Mouse (Mus musculus): ENCODE results near the gene Spo11. TPM values are rescaled to one million over a fixed set of nuclear protein-coding genes. Genes with fewer than 3 reads are reported as not detected.

The Spo11 gene
- polyA plus RNA-seq, 1 experiment from 2014 or later: 0.47 TPM

DNA sequence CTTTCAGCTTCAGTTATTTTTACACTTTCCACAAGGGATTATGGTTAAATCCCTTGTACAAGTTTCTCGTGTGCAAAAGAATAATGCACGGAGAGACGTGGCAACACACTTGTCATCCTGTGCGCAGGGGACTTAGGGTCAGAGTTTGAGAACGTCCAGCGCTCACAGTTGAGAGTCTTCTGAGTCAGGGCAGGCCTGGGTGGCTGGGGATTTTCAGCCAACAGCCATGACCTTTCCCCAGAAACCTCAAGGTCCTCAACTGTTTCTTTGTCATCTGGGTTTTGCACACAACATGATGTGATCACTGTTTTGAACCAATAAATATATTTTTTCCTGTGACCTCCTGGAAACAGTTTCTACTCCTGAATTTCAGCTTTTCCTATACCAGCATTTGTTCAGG, 12.7 kb downstream of the Spo11 start:
- 84% methylated on average over 6 of the region's 6 CpGs for WGBS
- ATAC-seq (replicated peaks; ENCODE audit: low FRiP score): no peak
- no peaks in the 10 kb centered on the region for H3K9me3 ChIP-seq (ENCODE audit: control insufficient read depth, low read length)

DNA sequence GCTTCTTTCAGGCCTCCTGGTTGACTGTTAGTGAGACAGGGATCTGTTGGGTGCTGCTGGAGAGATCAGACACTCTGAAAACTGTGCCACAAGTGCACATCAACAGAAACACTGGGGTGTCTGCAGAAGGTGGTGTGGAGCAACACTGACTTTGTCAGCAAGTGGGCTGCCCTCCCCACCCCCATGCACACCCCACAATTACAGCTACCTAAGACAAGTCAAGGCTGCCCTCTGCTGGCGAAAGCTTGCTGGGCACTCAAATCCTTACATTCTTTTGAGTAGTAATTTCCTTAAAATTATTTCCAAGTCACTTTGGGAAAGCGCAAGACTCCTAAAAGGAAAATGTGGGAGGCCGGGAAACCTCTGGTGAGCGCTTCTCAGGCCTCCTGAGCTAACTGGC, 18.7 kb downstream of the Spo11 start:
- ATAC-seq (replicated peaks; ENCODE audit: low FRiP score): no peak
- no peak overlapping the region for H3K27ac ChIP-seq (ENCODE audit: low read depth, low read length)

More for the DNA sequence above, 12.7 kb downstream of the Spo11 start:
- Histone ChIP-seq H3K36me3 (ENCODE audit: control insufficient read depth, insufficient read depth, low read length) (no peaks in the 10 kb centered on the region), H3K4me3 (ENCODE audit: low read depth, low read length) (no peak overlapping the region), H3K27me3 (ENCODE audit: control insufficient read depth, insufficient read depth, low read length) (no peaks in the 10 kb centered on the region), H3K9ac (ENCODE audit: low read length) (no peak overlapping the region), H3K4me2 (ENCODE audit: low read depth, low read length, severe bottlenecking) (no peak overlapping the region), H3K4me1 (replicated peaks; ENCODE audit: control insufficient read depth, insufficient read depth, low read length) (no peaks in the 10 kb centered on the region), H3K27ac (ENCODE audit: low read depth, low read length) (no peak overlapping the region)
- DNase-seq (ENCODE audit: low spot score): no peak

DNA sequence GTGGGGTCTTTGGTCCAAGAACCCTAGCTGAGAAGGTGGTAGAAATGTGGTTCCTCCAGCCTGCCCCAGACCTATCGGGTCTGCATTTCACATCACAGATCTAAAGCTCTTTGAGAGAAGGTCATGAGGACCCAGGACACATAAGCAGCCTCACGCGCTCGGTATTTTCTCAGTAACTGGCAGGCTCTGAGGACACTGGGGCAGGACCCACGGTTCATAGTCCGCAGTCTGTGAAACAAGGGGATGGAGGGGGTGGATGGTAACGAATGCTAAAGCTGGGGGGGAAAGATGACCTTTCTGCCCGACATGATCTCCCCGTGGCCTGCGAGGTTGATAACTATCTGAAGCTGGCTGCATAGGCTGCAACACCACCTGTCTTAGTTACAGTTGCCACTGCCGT, 20.2 kb downstream of the Spo11 start:
- DNase-seq (ENCODE audit: low spot score) (no peak), ATAC-seq (replicated peaks; ENCODE audit: low FRiP score) (no peak)
- H3K4me2 ChIP-seq (ENCODE audit: low read depth, low read length, severe bottlenecking): no peak overlapping the region
- H3K9ac ChIP-seq (ENCODE audit: low read length): no peak overlapping the region
- 73% methylated on average over 11 of the region's 11 CpGs for WGBS
- peaks cover 1% of the 10 kb centered on the region; the same call in 1 of the 2 replicates for H3K36me3 ChIP-seq (ENCODE audit: control insufficient read depth, insufficient read depth, low read length)
- H3K4me3 ChIP-seq (ENCODE audit: low read depth, low read length): no peak overlapping the region
- peaks cover 4% of the 10 kb centered on the region; the same call in 1 of the 2 replicates for H3K4me1 ChIP-seq (replicated peaks; ENCODE audit: control insufficient read depth, insufficient read depth, low read length)
- H3K9me3 ChIP-seq (ENCODE audit: control insufficient read depth, low read length): no peaks in the 10 kb centered on the region
- H3K27ac ChIP-seq (ENCODE audit: low read depth, low read length): no peak overlapping the region
- H3K27me3 ChIP-seq (ENCODE audit: control insufficient read depth, insufficient read depth, low read length): no peaks in the 10 kb centered on the region

More for the DNA sequence above, 18.7 kb downstream of the Spo11 start:
- Histone ChIP-seq H3K27me3 (ENCODE audit: control insufficient read depth, insufficient read depth, low read length) (no peaks in the 10 kb centered on the region), H3K4me2 (ENCODE audit: low read depth, low read length, severe bottlenecking) (no peak overlapping the region), H3K36me3 (ENCODE audit: control insufficient read depth, insufficient read depth, low read length) (no peaks in the 10 kb centered on the region), H3K9me3 (ENCODE audit: control insufficient read depth, low read length) (no peaks in the 10 kb centered on the region), H3K9ac (ENCODE audit: low read length) (no peak overlapping the region), H3K4me3 (ENCODE audit: low read depth, low read length) (no peak overlapping the region), H3K4me1 (replicated peaks; ENCODE audit: control insufficient read depth, insufficient read depth, low read length) (peaks cover 4% of the 10 kb centered on the region; the same call in 1 of the 2 replicates)
- 16% methylated on average over 4 of the region's 4 CpGs for WGBS
- peak; percentile 86 for DNase-seq (ENCODE audit: low spot score)

GRCm38 (mm10) chr2:172998478-172998877, 21.0 kb downstream of the Spo11 start:
- 65% methylated on average over 7 of the region's 7 CpGs for WGBS
- peaks cover 3% of the 10 kb centered on the region; the same call in 1 of the 2 replicates for H3K36me3 ChIP-seq (ENCODE audit: control insufficient read depth, insufficient read depth, low read length)
- DNase-seq (ENCODE audit: low spot score) (no peak), ATAC-seq (replicated peaks; ENCODE audit: low FRiP score) (no peak)
- no peak overlapping the region for H3K4me2 ChIP-seq (ENCODE audit: low read depth, low read length, severe bottlenecking)
- H3K4me1 ChIP-seq (replicated peaks; ENCODE audit: control insufficient read depth, insufficient read depth, low read length): peaks cover 4% of the 10 kb centered on the region; the same call in 1 of the 2 replicates
- no peaks in the 10 kb centered on the region for H3K9me3 ChIP-seq (ENCODE audit: control insufficient read depth, low read length)
- no peak overlapping the region for H3K9ac ChIP-seq (ENCODE audit: low read length)
- H3K27me3 ChIP-seq (ENCODE audit: control insufficient read depth, insufficient read depth, low read length): no peaks in the 10 kb centered on the region
- no peak overlapping the region for H3K27ac ChIP-seq (ENCODE audit: low read depth, low read length)
- no peak overlapping the region for H3K4me3 ChIP-seq (ENCODE audit: low read depth, low read length)

- whole genome bisulfite sequencing: under 1% methylated on average over 45 of the region's 45 CpGs
- Histone ChIP-seq H3K9me3 (ENCODE audit: control insufficient read depth, low read length) (no peaks in the 10 kb centered on the region), H3K4me2 (ENCODE audit: low read depth, low read length, severe bottlenecking) (peak within 1 kb of the TSS; percentile 87), H3K4me1 (replicated peaks; ENCODE audit: control insufficient read depth, insufficient read depth, low read length) (peaks cover 4% of the 10 kb centered on the region; the same call in 1 of the 2 replicates), H3K9ac (ENCODE audit: low read length) (peak within 1 kb of the TSS; percentile 89), H3K36me3 (ENCODE audit: control insufficient read depth, insufficient read depth, low read length) (peaks cover 3% of the 10 kb centered on the region; the same call in 1 of the 2 replicates), H3K27me3 (ENCODE audit: control insufficient read depth, insufficient read depth, low read length) (no peaks in the 10 kb centered on the region), H3K27ac (ENCODE audit: low read depth, low read length) (peak within 1 kb of the TSS; percentile 46; the same call in 1 of the 2 replicates), H3K4me3 (ENCODE audit: low read depth, low read length) (peak within 1 kb of the TSS; percentile 95)
- peak; percentile 96 for ATAC-seq (replicated peaks; ENCODE audit: low FRiP score)
- peak; percentile 99 for DNase-seq (ENCODE audit: low spot score)
These were observed 22.3 kb downstream of the Spo11 start, which contains the start of gene Rae1 for GRCm38 (mm10) chr2:172999630-173000284. Gene Rae1, plus strand, starts transcription at chr2:173000117.

- H3K27ac ChIP-seq (ENCODE audit: low read depth, low read length): peak overlapping the region; percentile 46; the same call in 1 of the 2 replicates
- peaks cover 4% of the 10 kb centered on the region; the same call in 1 of the 2 replicates for H3K4me1 ChIP-seq (replicated peaks; ENCODE audit: control insufficient read depth, insufficient read depth, low read length)
- DNase-seq (ENCODE audit: low spot score) (peak; percentile 85), ATAC-seq (replicated peaks; ENCODE audit: low FRiP score) (peak; percentile 88)
- H3K9ac ChIP-seq (ENCODE audit: low read length): peak overlapping the region; percentile 89
- H3K9me3 ChIP-seq (ENCODE audit: control insufficient read depth, low read length): no peaks in the 10 kb centered on the region
- no peaks in the 10 kb centered on the region for H3K27me3 ChIP-seq (ENCODE audit: control insufficient read depth, insufficient read depth, low read length)
- peak overlapping the region; percentile 87 for H3K4me2 ChIP-seq (ENCODE audit: low read depth, low read length, severe bottlenecking)
- peak overlapping the region; percentile 95 for H3K4me3 ChIP-seq (ENCODE audit: low read depth, low read length)
- 1% methylated on average over 41 of the region's 42 CpGs for WGBS
- H3K36me3 ChIP-seq (ENCODE audit: control insufficient read depth, insufficient read depth, low read length): peaks cover 3% of the 10 kb centered on the region; the same call in 1 of the 2 replicates
These were observed 22.8 kb downstream of the Spo11 start for GRCm38 (mm10) chr2:173000285-173000652.

DNA sequence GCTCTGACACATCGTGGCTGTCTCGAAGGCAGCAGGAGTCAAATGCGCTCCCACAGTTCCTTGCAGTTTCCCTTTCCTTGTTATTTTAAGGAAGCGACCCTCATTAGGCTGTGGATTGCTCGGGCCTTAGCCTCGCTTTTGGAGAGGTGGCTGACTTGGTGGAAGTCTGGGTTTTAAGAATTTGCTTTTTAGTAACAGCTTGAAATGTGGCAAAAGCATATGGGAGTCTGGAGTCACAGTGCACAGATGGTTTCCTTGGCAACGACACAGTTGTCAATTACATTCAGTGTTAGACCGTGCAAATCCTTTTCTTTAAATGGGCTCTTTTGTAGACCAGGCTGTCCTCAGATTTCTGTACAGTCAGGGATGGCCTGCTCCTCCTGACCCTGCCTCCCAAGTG, 23.4 kb downstream of the Spo11 start:
- no peaks in the 10 kb centered on the region for H3K9me3 ChIP-seq (ENCODE audit: control insufficient read depth, low read length)
- peak overlapping the region; percentile 95 for H3K4me3 ChIP-seq (ENCODE audit: low read depth, low read length)
- H3K9ac ChIP-seq (ENCODE audit: low read length): peak overlapping the region; percentile 89
- H3K27ac ChIP-seq (ENCODE audit: low read depth, low read length): no peak overlapping the region
- H3K4me2 ChIP-seq (ENCODE audit: low read depth, low read length, severe bottlenecking): peak overlapping the region; percentile 87
- H3K27me3 ChIP-seq (ENCODE audit: control insufficient read depth, insufficient read depth, low read length): no peaks in the 10 kb centered on the region
- peaks cover 3% of the 10 kb centered on the region; the same call in 1 of the 2 replicates for H3K36me3 ChIP-seq (ENCODE audit: control insufficient read depth, insufficient read depth, low read length)
- 28% methylated on average over 8 of the region's 8 CpGs for WGBS
- DNase-seq (ENCODE audit: low spot score) (no peak), ATAC-seq (replicated peaks; ENCODE audit: low FRiP score) (no peak)
- peaks cover 4% of the 10 kb centered on the region; the same call in 1 of the 2 replicates for H3K4me1 ChIP-seq (replicated peaks; ENCODE audit: control insufficient read depth, insufficient read depth, low read length)

- DNase-seq (ENCODE audit: low spot score) (no peak), ATAC-seq (replicated peaks; ENCODE audit: low FRiP score) (no peak)
- H3K27ac ChIP-seq (ENCODE audit: low read depth, low read length): no peak overlapping the region
- WGBS: 94% methylated on average over 8 of the region's 8 CpGs
- no peak overlapping the region for H3K9ac ChIP-seq (ENCODE audit: low read length)
- H3K9me3 ChIP-seq (ENCODE audit: control insufficient read depth, low read length): no peaks in the 10 kb centered on the region
- H3K36me3 ChIP-seq (ENCODE audit: control insufficient read depth, insufficient read depth, low read length): peaks cover 14% of the 10 kb centered on the region; the same call in 1 of the 2 replicates
- H3K4me2 ChIP-seq (ENCODE audit: low read depth, low read length, severe bottlenecking): no peak overlapping the region
- H3K4me3 ChIP-seq (ENCODE audit: low read depth, low read length): no peak overlapping the region
- H3K27me3 ChIP-seq (ENCODE audit: control insufficient read depth, insufficient read depth, low read length): no peaks in the 10 kb centered on the region
- peaks cover 4% of the 10 kb centered on the region; the same call in 1 of the 2 replicates for H3K4me1 ChIP-seq (replicated peaks; ENCODE audit: control insufficient read depth, insufficient read depth, low read length)
These were observed 26.2 kb downstream of the Spo11 start for GRCm38 (mm10) chr2:173003737-173004136.

Measured in forebrain, embryonic 11.5 days (tissue).